Mouse (Mus musculus): ENCODE measurements at regions not wholly inside any gene's neighbourhood (a gene's known extent, or its start where the extent isn't known, plus 50 kb on each side); places are given as distances from the start of the nearest gene placed in this dataset.

- H3K4me2 ChIP-seq (ENCODE audit: low read depth), result no peak overlapping the region
- no peak overlapping the region for H3K4me3 ChIP-seq (ENCODE audit: insufficient read depth in 1 of 2, low read depth in 2 of 2, low read length in 2 of 2)
- H3K36me3 ChIP-seq (replicated peaks; ENCODE audit: control insufficient read depth, insufficient read depth, low read depth), result no peaks in the 10 kb centered on the region
- 53% methylated on average over 7 of the region's 7 CpGs for WGBS (ENCODE audit: insufficient replicate concordance)
- H3K27ac ChIP-seq, result no peak overlapping the region
- no peaks in the 10 kb centered on the region for H3K9me3 ChIP-seq (ENCODE audit: control insufficient read depth, low read length)
- no peak for ATAC-seq (ENCODE audit: insufficient read depth)
- H3K9ac ChIP-seq (replicated peaks), result no peak overlapping the region
- no peak for DNase-seq (ENCODE audit: low read depth in 3 of 3, low spot score in 3 of 3)
- H3K27me3 ChIP-seq (ENCODE audit: control insufficient read depth, insufficient read depth, low read length), result no peaks in the 10 kb centered on the region
- H3K4me1 ChIP-seq (replicated peaks; ENCODE audit: control insufficient read depth in 2 of 2, insufficient read depth in 2 of 2, low read length in 1 of 2), result no peaks in the 10 kb centered on the region
- TF ChIP-seq EP300 (IDR thresholded peaks at IDR 0.05; ENCODE audit: low read depth), result no peak
- TF ChIP-seq CTCF (IDR thresholded peaks at IDR 0.05; ENCODE audit: low read depth), result no peak
These were observed 220.4 kb downstream of the Btg1 start for GRCm38 (mm10) chr10:96837230-96837629.

- Histone ChIP-seq H3K9ac (replicated peaks) (no peak overlapping the region), H3K36me3 (replicated peaks; ENCODE audit: control insufficient read depth, insufficient read depth, low read depth) (no peaks in the 10 kb centered on the region)
- TF ChIP-seq CTCF (IDR thresholded peaks at IDR 0.05; ENCODE audit: low read depth) (no peak), EP300 (IDR thresholded peaks at IDR 0.05; ENCODE audit: low read depth) (no peak)
These were observed 224.3 kb downstream of the Btg1 start for GRCm38 (mm10) chr10:96841128-96841527.

GRCm38 (mm10) chr10:96841956-96842355 is 225.2 kb downstream of the Btg1 start:
- Histone ChIP-seq H3K4me2 (ENCODE audit: low read depth) (no peak overlapping the region), H3K9me3 (ENCODE audit: control insufficient read depth, low read length) (no peaks in the 10 kb centered on the region), H3K36me3 (replicated peaks; ENCODE audit: control insufficient read depth, insufficient read depth, low read depth) (no peaks in the 10 kb centered on the region), H3K9ac (replicated peaks) (no peak overlapping the region), H3K27me3 (ENCODE audit: control insufficient read depth, insufficient read depth, low read length) (no peaks in the 10 kb centered on the region), H3K27ac (no peak overlapping the region), H3K4me3 (ENCODE audit: insufficient read depth in 1 of 2, low read depth in 2 of 2, low read length in 2 of 2) (no peak overlapping the region), H3K4me1 (replicated peaks; ENCODE audit: control insufficient read depth in 2 of 2, insufficient read depth in 2 of 2, low read length in 1 of 2) (no peaks in the 10 kb centered on the region)
- DNase-seq (ENCODE audit: low read depth in 3 of 3, low spot score in 3 of 3), result no peak
- no peak for TF ChIP-seq EP300 (IDR thresholded peaks at IDR 0.05; ENCODE audit: low read depth)
- TF ChIP-seq CTCF (IDR thresholded peaks at IDR 0.05; ENCODE audit: low read depth), result no peak
- ATAC-seq (ENCODE audit: insufficient read depth), result no peak
- WGBS (ENCODE audit: insufficient replicate concordance), result 72% methylated on average over 2 of the region's 2 CpGs

More at GRCm38 (mm10) chr10:96841128-96841527, 224.3 kb downstream of the Btg1 start:
- Histone ChIP-seq H3K9me3 (ENCODE audit: control insufficient read depth, low read length) (no peaks in the 10 kb centered on the region), H3K27ac (no peak overlapping the region), H3K4me1 (replicated peaks; ENCODE audit: control insufficient read depth in 2 of 2, insufficient read depth in 2 of 2, low read length in 1 of 2) (no peaks in the 10 kb centered on the region), H3K4me2 (ENCODE audit: low read depth) (no peak overlapping the region), H3K27me3 (ENCODE audit: control insufficient read depth, insufficient read depth, low read length) (no peaks in the 10 kb centered on the region), H3K4me3 (ENCODE audit: insufficient read depth in 1 of 2, low read depth in 2 of 2, low read length in 2 of 2) (no peak overlapping the region)
- no peak for DNase-seq (ENCODE audit: low read depth in 3 of 3, low spot score in 3 of 3)
- 57% methylated on average over 2 of the region's 2 CpGs for WGBS (ENCODE audit: insufficient replicate concordance)
- no peak for ATAC-seq (ENCODE audit: insufficient read depth)

GRCm38 (mm10) chr10:96845906-96846305 is 229.1 kb downstream of the Btg1 start:
- no peak for DNase-seq (ENCODE audit: low read depth in 3 of 3, low spot score in 3 of 3)
- 60% methylated on average over 4 of the region's 4 CpGs for WGBS (ENCODE audit: insufficient replicate concordance)
- H3K4me2 ChIP-seq (ENCODE audit: low read depth), result no peak overlapping the region
- H3K4me3 ChIP-seq (ENCODE audit: insufficient read depth in 1 of 2, low read depth in 2 of 2, low read length in 2 of 2), result no peak overlapping the region
- no peak overlapping the region for H3K9ac ChIP-seq (replicated peaks)
- no peaks in the 10 kb centered on the region for H3K9me3 ChIP-seq (ENCODE audit: control insufficient read depth, low read length)
- no peak for ATAC-seq (ENCODE audit: insufficient read depth)
- no peaks in the 10 kb centered on the region for H3K4me1 ChIP-seq (replicated peaks; ENCODE audit: control insufficient read depth in 2 of 2, insufficient read depth in 2 of 2, low read length in 1 of 2)
- H3K36me3 ChIP-seq (replicated peaks; ENCODE audit: control insufficient read depth, insufficient read depth, low read depth), result no peaks in the 10 kb centered on the region
- TF ChIP-seq EP300 (IDR thresholded peaks at IDR 0.05; ENCODE audit: low read depth), result no peak
- TF ChIP-seq CTCF (IDR thresholded peaks at IDR 0.05; ENCODE audit: low read depth), result no peak
- H3K27me3 ChIP-seq (ENCODE audit: control insufficient read depth, insufficient read depth, low read length), result no peaks in the 10 kb centered on the region
- H3K27ac ChIP-seq, result no peak overlapping the region

- ATAC-seq (ENCODE audit: insufficient read depth) (no peak), DNase-seq (ENCODE audit: low read depth in 3 of 3, low spot score in 3 of 3) (no peak)
- no peaks in the 10 kb centered on the region for H3K36me3 ChIP-seq (replicated peaks; ENCODE audit: control insufficient read depth, insufficient read depth, low read depth)
- no peak overlapping the region for H3K4me2 ChIP-seq (ENCODE audit: low read depth)
- no peak for TF ChIP-seq EP300 (IDR thresholded peaks at IDR 0.05; ENCODE audit: low read depth)
- TF ChIP-seq CTCF (IDR thresholded peaks at IDR 0.05; ENCODE audit: low read depth), result no peak
- H3K27me3 ChIP-seq (ENCODE audit: control insufficient read depth, insufficient read depth, low read length), result no peaks in the 10 kb centered on the region
- no peak overlapping the region for H3K4me3 ChIP-seq (ENCODE audit: insufficient read depth in 1 of 2, low read depth in 2 of 2, low read length in 2 of 2)
- H3K4me1 ChIP-seq (replicated peaks; ENCODE audit: control insufficient read depth in 2 of 2, insufficient read depth in 2 of 2, low read length in 1 of 2), result no peaks in the 10 kb centered on the region
- H3K9me3 ChIP-seq (ENCODE audit: control insufficient read depth, low read length), result no peaks in the 10 kb centered on the region
- 51% methylated on average over 6 of the region's 6 CpGs for WGBS (ENCODE audit: insufficient replicate concordance)
- H3K27ac ChIP-seq, result no peak overlapping the region
- no peak overlapping the region for H3K9ac ChIP-seq (replicated peaks)
These were observed 230.2 kb downstream of the Btg1 start for GRCm38 (mm10) chr10:96847028-96847427.

All from liver, embryonic 14.5 days (tissue).